Comparison of ENCODE assay signal across 26 mouse cellular contexts in genomic region chr13:97562241-97562640, GRCm38 (mm10).
DNase-seq lines count a peak whose midpoint lies in the region; ATAC-seq and TF ChIP-seq lines count a peak whose summit lies in the region.
"Had no signal": no experiment of that assay in that cellular context is flagged by ENCODE, and none has a peak within 500 bp of the region (broad histone marks: within the 10 kb centered on the region; RNA-seq: fewer than 3 reads in every experiment).

No protein-coding gene starts in this region.

- H3K27ac ChIP-seq in embryonic facial prominence, embryonic 11.5 days (replicated peaks; ENCODE audit: low read depth, low read length): no peak overlapping the region
- H3K27ac ChIP-seq in embryonic facial prominence, embryonic 10.5 days (replicated peaks): no peak overlapping the region
- H3K27ac ChIP-seq in cortical plate, adult 2 months (ENCODE audit: insufficient read depth, low read length): peak overlapping the region; percentile 53; the same call in 1 of the 2 replicates
- no peak overlapping the region for H3K27ac ChIP-seq in limb, embryonic 11.5 days (replicated peaks; ENCODE audit: low read depth, low read length)
- H3K27ac ChIP-seq: embryonic facial prominence, embryonic 13.5 days; forebrain, embryonic 13.5 days; gastrocnemius, adult 2 months; hindbrain, embryonic 10.5 days; hindbrain, embryonic 13.5 days; intestine, embryonic 15.5 days had no signal

- peak; percentile 49 for DNase-seq in embryonic facial prominence, embryonic 11.5 days (ENCODE audit: low spot score)
- no peak for DNase-seq in embryonic facial prominence, embryonic 10.5 days (ENCODE audit: low spot score)
- DNase-seq in 3T3-L1 (ENCODE audit: low read depth, low spot score): peak; percentile 65
- DNase-seq in limb, embryonic 11.5 days (ENCODE audit: low spot score): peak; percentile 47
- no peak for DNase-seq in T-cell, adult 2 months (ENCODE audit: low spot score)
- DNase-seq: adrenal gland, postnatal 10 days; B cell, adult 2 months; cerebellum, adult 11-12 months; cerebellum, adult 8-10 months; cerebellum, postnatal 10 days; cerebellum, postnatal 36 days; gastrocnemius, adult 2 months; gastrocnemius, postnatal 14 days; heart, adult 11 months; heart, postnatal 36 days had no signal

- no peak overlapping the region for H3K4me2 ChIP-seq in embryonic facial prominence, embryonic 11.5 days (ENCODE audit: low read depth, low read length)
- H3K4me2 ChIP-seq in limb, embryonic 11.5 days (ENCODE audit: low read depth, severe bottlenecking): no peak overlapping the region
- H3K4me2 ChIP-seq: embryonic facial prominence, embryonic 13.5 days; forebrain, embryonic 13.5 days; heart, embryonic 11.5 days; hindbrain, embryonic 13.5 days; intestine, embryonic 15.5 days had no signal

- TF ChIP-seq POLR2A in cortical plate, adult 2 months (IDR thresholded peaks at IDR 0.05; ENCODE audit: extremely low read depth, insufficient read depth, low read length): no peak

- H3K9me3 ChIP-seq in embryonic facial prominence, embryonic 11.5 days (replicated peaks; ENCODE audit: control insufficient read depth, low read length): no peaks in the 10 kb centered on the region
- H3K9me3 ChIP-seq in embryonic facial prominence, embryonic 10.5 days: no peaks in the 10 kb centered on the region
- no peaks in the 10 kb centered on the region for H3K9me3 ChIP-seq in limb, embryonic 11.5 days (ENCODE audit: control insufficient read depth, low read length)
- H3K9me3 ChIP-seq: embryonic facial prominence, embryonic 13.5 days; forebrain, embryonic 13.5 days; intestine, embryonic 15.5 days had no signal

- WGBS in embryonic facial prominence, embryonic 11.5 days: 67% methylated on average over 6 of the region's 6 CpGs
- 83% methylated on average over 6 of the region's 6 CpGs for WGBS in embryonic facial prominence, embryonic 10.5 days
- WGBS in limb, embryonic 11.5 days: 58% methylated on average over 6 of the region's 6 CpGs

- no peaks in the 10 kb centered on the region for H3K4me1 ChIP-seq in embryonic facial prominence, embryonic 11.5 days (ENCODE audit: control insufficient read depth, insufficient read depth, low read length)
- peaks cover 7% of the 10 kb centered on the region; the same call in 1 of the 2 replicates for H3K4me1 ChIP-seq in embryonic facial prominence, embryonic 10.5 days
- H3K4me1 ChIP-seq in cortical plate, adult 2 months (ENCODE audit: control insufficient read depth, insufficient read depth, low read length): peaks cover 10% of the 10 kb centered on the region
- H3K4me1 ChIP-seq in limb, embryonic 11.5 days (ENCODE audit: control insufficient read depth, insufficient read depth, low read length): 0 out of 2 replicates have a peak, but pooled peaks cover 5% of the 10 kb centered on the region
- H3K4me1 ChIP-seq: intestine, embryonic 15.5 days had no signal

- no peak overlapping the region for H3K4me3 ChIP-seq in embryonic facial prominence, embryonic 11.5 days (ENCODE audit: low read depth, low read length)
- no peak overlapping the region for H3K4me3 ChIP-seq in embryonic facial prominence, embryonic 10.5 days
- no peak overlapping the region for H3K4me3 ChIP-seq in cortical plate, adult 2 months (ENCODE audit: insufficient read depth, low read length)
- no peak overlapping the region for H3K4me3 ChIP-seq in limb, embryonic 11.5 days (ENCODE audit: low read depth, low read length)
- H3K4me3 ChIP-seq: embryonic facial prominence, embryonic 13.5 days; erythroblast, embryonic 14.5 days; forebrain, embryonic 13.5 days; gastrocnemius, adult 2 months; hindbrain, embryonic 10.5 days; hindbrain, embryonic 13.5 days; intestine, embryonic 15.5 days had no signal

- TF ChIP-seq CTCF in cortical plate, adult 2 months (IDR thresholded peaks at IDR 0.05; ENCODE audit: extremely low read depth, insufficient read depth, low read length): no peak

- no peaks in the 10 kb centered on the region for H3K27me3 ChIP-seq in embryonic facial prominence, embryonic 11.5 days (ENCODE audit: control insufficient read depth, insufficient read depth, low read length)
- no peaks in the 10 kb centered on the region for H3K27me3 ChIP-seq in embryonic facial prominence, embryonic 10.5 days (replicated peaks; ENCODE audit: low read depth, poor library complexity, severe bottlenecking)
- H3K27me3 ChIP-seq in limb, embryonic 11.5 days (ENCODE audit: control insufficient read depth, insufficient read depth, low read length): no peaks in the 10 kb centered on the region
- H3K27me3 ChIP-seq: embryonic facial prominence, embryonic 13.5 days; forebrain, embryonic 13.5 days; hindbrain, embryonic 13.5 days; intestine, embryonic 15.5 days had no signal

- no peaks in the 10 kb centered on the region for H3K36me3 ChIP-seq in embryonic facial prominence, embryonic 11.5 days (replicated peaks; ENCODE audit: control insufficient read depth, insufficient read depth, low read depth, low read length)
- no peaks in the 10 kb centered on the region for H3K36me3 ChIP-seq in embryonic facial prominence, embryonic 10.5 days (replicated peaks)
- no peaks in the 10 kb centered on the region for H3K36me3 ChIP-seq in limb, embryonic 11.5 days (ENCODE audit: control insufficient read depth, insufficient read depth, low read length)
- H3K36me3 ChIP-seq: embryonic facial prominence, embryonic 13.5 days; hindbrain, embryonic 10.5 days; hindbrain, embryonic 13.5 days; intestine, embryonic 15.5 days had no signal

- no peak for ATAC-seq in embryonic facial prominence, embryonic 11.5 days (replicated peaks; ENCODE audit: insufficient number of reproducible peaks, low FRiP score, low TSS enrichment, low read depth)
- no peak for ATAC-seq in limb, embryonic 11.5 days (ENCODE audit: insufficient number of reproducible peaks, low FRiP score, low TSS enrichment, low read depth)
- no peak for ATAC-seq in CD4-positive, CD25-positive, alpha-beta regulatory T cell, adult 4 months
- ATAC-seq: forebrain, embryonic 13.5 days; forebrain, embryonic 16.5 days; hindbrain, embryonic 16.5 days; intestine, embryonic 15.5 days had no signal

- H3K9ac ChIP-seq in embryonic facial prominence, embryonic 11.5 days (replicated peaks; ENCODE audit: low read length): no peak overlapping the region
- no peak overlapping the region for H3K9ac ChIP-seq in limb, embryonic 11.5 days (ENCODE audit: low read length)
- H3K9ac ChIP-seq: embryonic facial prominence, embryonic 13.5 days; forebrain, embryonic 13.5 days; hindbrain, embryonic 13.5 days; intestine, embryonic 15.5 days had no signal

Comparison
In these comparisons a context has a peak if more than half of its experiments do, and no peak if none do; other contexts are left out.
1. DNase-seq: peak in embryonic facial prominence, embryonic 11.5 days (single experiment), 3T3-L1 (single experiment) and limb, embryonic 11.5 days (single experiment); none in embryonic facial prominence, embryonic 10.5 days (single experiment) and T-cell, adult 2 months (single experiment).